In the genomic region with DNA sequence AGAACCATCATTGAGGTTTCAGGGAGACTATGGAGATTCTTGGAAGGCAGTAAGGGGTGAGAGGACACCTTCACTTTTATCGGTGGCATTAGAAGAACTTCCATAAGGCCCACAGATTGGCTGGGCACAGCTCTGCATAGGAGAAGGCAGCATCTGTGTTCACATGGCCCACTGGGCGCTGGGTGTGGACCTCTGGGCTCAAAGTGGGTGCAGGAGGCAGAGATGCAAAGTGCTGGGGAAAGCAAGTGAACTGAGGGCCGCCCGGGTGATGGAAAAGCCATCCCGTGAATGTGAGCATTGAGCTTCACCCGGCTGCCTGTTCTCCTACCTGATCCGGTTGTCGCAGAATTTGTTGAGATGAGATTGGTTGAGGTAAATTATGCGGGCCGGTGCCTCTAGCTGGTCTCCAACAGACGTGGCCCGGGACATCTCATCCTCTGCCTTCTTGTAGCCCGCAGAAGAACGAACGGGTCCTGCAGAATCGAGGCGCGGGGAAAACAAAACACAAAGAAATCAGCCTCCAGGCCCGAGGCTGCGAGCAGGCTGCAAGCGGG, we compare ENCODE assay signal across 8 mouse cellular contexts.
DNase-seq lines count a peak whose midpoint lies in the region; ATAC-seq and TF ChIP-seq lines count a peak whose summit lies in the region.

No protein-coding gene starts in this region.

- TF ChIP-seq POLR2A in ES-Bruce4 (IDR thresholded peaks at IDR 0.05; ENCODE audit: insufficient read depth, low read length), result no peak

- TF ChIP-seq CTCF in ES-Bruce4 (IDR thresholded peaks at IDR 0.05; ENCODE audit: low read depth, low read length), result no peak

- 4% methylated on average over 21 of the region's 21 CpGs for WGBS in hindbrain, embryonic 10.5 days

- no peaks in the 10 kb centered on the region for H3K36me3 ChIP-seq in ES-Bruce4 (ENCODE audit: control insufficient read depth, insufficient read depth, low read length, poor library complexity, severe bottlenecking)
- no peaks in the 10 kb centered on the region for H3K36me3 ChIP-seq in hindbrain, embryonic 10.5 days

- TF ChIP-seq EP300 in ES-Bruce4 (IDR thresholded peaks at IDR 0.05; ENCODE audit: insufficient read depth, low read depth, low read length), result no peak

- H3K27ac ChIP-seq in ES-Bruce4 (ENCODE audit: insufficient read depth, low read length), result no peak overlapping the region
- peak overlapping the region; percentile 75 for H3K27ac ChIP-seq in hindbrain, embryonic 10.5 days

- peak; percentile 75 for DNase-seq in heart, adult 11 months
- no peak for DNase-seq in heart, postnatal 25 days (ENCODE audit: low spot score)
- no peak for DNase-seq in hindbrain, embryonic 10.5 days (ENCODE audit: low spot score)
- no peak for DNase-seq in urinary bladder, adult 18-20 months (ENCODE audit: low spot score in 2 of 2)
- DNase-seq in spleen, adult 12 weeks (ENCODE audit: low spot score), result no peak
- DNase-seq in adrenal gland, postnatal 10 days, result no peak

- no peak overlapping the region for H3K9ac ChIP-seq in ES-Bruce4 (ENCODE audit: low read depth, poor library complexity, severe bottlenecking)

- H3K9me3 ChIP-seq in ES-Bruce4 (replicated peaks; ENCODE audit: control insufficient read depth, insufficient read depth, low read length, poor library complexity, severe bottlenecking), result no peaks in the 10 kb centered on the region
- H3K9me3 ChIP-seq in hindbrain, embryonic 10.5 days, result no peaks in the 10 kb centered on the region

- intact Hi-C loops in heart, postnatal 25 days (cut with DNase I), result no loop called here

- ATAC-seq in megakaryocyte-erythroid progenitor cell, adult 5-6 weeks (replicated peaks; ENCODE audit: low FRiP score, low TSS enrichment, poor library complexity, severe bottlenecking), result 0 out of 2 replicates have a peak, but pooled peaks have one; percentile 10

- H3K4me3 ChIP-seq in ES-Bruce4 (ENCODE audit: low read depth, low read length), result peak overlapping the region; percentile 74
- peak overlapping the region; percentile 62 for H3K4me3 ChIP-seq in hindbrain, embryonic 10.5 days

- no peaks in the 10 kb centered on the region for H3K4me1 ChIP-seq in ES-Bruce4 (ENCODE audit: control insufficient read depth, insufficient read depth, low read length)
- peaks cover 15% of the 10 kb centered on the region for H3K4me1 ChIP-seq in hindbrain, embryonic 10.5 days (replicated peaks)

- no peaks in the 10 kb centered on the region for H3K27me3 ChIP-seq in ES-Bruce4 (ENCODE audit: control insufficient read depth, insufficient read depth, low read length, poor library complexity, severe bottlenecking)
- H3K27me3 ChIP-seq in hindbrain, embryonic 10.5 days (ENCODE audit: insufficient read depth, poor library complexity, severe bottlenecking), result peaks cover 25% of the 10 kb centered on the region
